Mouse (Mus musculus): ENCODE data around the gene Tmem39b. TPM values are rescaled to one million over a fixed set of nuclear protein-coding genes. Genes with fewer than 3 reads are reported as not detected.
"Not testable (repeated sequence)": the region's sequence is repeated elsewhere in the genome, so short reads cannot be mapped to it uniquely, and the experiment has no call there.

Tmem39b gene
- polyA plus RNA-seq (2021): 7.8 TPM

DNA sequence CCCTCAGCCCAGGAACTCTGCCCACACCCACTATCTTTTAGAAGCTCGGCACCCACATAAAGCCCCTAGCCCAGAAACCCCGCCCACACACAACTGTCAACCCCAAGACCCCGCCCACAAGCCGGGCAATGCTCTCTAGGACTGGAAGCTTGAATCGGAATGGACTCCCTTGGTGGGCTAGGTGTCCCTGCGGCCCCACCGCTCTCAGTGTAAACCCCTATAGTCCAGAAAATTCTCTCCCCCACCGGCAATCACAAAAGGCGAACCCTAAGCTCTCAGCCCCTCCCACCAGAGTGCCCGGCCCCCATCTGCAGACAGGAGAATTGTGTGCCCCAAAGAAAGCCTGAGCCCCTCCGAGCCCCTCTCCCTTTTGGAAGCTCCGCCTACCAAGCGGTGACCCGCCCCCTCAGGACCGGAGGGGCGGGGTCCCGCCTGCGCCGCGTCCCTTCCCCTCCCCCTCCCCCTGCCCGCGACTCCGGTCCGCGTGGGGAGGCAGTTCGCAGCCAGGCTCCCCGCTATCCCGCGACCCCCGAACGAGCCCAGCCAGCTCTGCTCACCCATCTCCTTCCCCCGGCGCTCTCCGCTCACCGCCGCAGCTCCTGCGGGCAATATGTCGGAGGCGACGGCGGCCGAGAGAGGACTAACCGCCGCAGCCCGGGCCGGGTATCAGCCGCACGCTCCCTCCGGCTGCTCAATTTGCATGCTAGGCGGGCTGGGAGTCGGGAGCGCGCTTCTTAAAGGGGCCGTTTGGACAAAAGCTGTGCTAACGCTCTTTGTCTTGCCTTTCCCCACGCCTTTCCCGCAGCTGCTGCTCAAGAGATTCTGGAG lies at the start of gene Tmem39b:
TSS of gene Tmem39b (minus strand) at position 681 of the 828 bp plus-strand sequence.
- in situ Hi-C loops (cut with MboI; ENCODE audit: low pct_unique_long_range_greater_than_20kb): no loop called here
- no peaks in the 10 kb centered on the region for H3K27me3 ChIP-seq
- ChIA-PET CTCF (interaction anchor here (0.9 kb wide), 1 partner anchor 17 kb away, joined by 4 read pairs; no protein-coding TSS in a partner anchor), POLR2A (interaction anchor here (1.1 to 1.3 kb wide), 2 partner anchors 17 to 23 kb away, joined by 4 to 5 read pairs; partner anchors contain the start of gene Kpna6)
- ATAC-seq (peak; percentile 78), DNase-seq (ENCODE audit: low read depth, low spot score) (no peak)
- no peak for TF ChIP-seq CTCF (IDR thresholded peaks at IDR 0.05)

DNA sequence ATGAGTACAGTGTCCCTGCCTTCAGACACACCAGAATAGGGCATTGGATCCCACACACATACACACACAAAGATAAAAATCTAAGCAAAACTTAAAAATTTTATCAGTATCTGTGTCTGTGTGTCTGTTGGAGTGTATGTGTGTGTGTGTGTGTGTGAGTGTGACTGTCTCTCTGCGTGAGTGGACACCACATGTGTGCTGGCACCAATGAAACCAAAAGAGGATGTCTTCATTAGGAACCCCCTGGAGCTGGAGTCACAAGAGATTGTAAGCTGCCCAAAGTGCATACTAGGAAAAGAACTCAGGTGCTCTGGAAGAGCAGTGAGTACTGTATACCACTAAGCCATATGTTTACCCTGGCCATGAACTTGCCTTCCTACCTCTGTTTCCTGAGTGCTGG lies 49.5 kb upstream of the Tmem39b start:
- ATAC-seq (no peak), DNase-seq (ENCODE audit: low read depth, low spot score) (no peak)
- H3K27me3 ChIP-seq: no peaks in the 10 kb centered on the region
- ChIA-PET POLR2A (no interaction called here), CTCF (no interaction called here)
- no peak for TF ChIP-seq CTCF (IDR thresholded peaks at IDR 0.05)
- in situ Hi-C loops (cut with MboI; ENCODE audit: low pct_unique_long_range_greater_than_20kb): no loop called here

DNA sequence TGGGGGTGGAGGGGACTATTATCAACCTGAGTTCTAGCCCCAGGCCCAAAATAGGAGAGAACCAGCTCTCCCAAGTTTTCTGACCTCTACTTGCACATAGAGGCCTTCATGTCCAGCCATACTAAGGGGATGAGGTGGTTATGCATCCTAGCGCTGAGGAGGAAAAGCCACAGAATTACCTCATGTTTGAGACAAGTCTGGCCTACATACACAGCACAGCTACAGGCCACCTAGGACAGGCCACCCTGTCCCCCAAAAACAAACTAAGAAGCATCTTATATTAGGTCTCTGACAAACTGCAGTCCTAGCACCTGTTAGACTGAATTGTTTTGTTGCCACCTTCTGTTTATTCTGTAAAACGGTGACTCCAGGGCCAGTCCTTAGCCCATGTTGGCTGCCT lies 46.9 kb upstream of the Tmem39b start:
- ATAC-seq: no peak
- DNase-seq (ENCODE audit: low read depth, low spot score): no peak
- in situ Hi-C loops (cut with MboI; ENCODE audit: low pct_unique_long_range_greater_than_20kb): no loop called here
- ChIA-PET POLR2A (no interaction called here), CTCF (no interaction called here)
- H3K27me3 ChIP-seq: no peaks in the 10 kb centered on the region
- TF ChIP-seq CTCF (IDR thresholded peaks at IDR 0.05): no peak

DNA sequence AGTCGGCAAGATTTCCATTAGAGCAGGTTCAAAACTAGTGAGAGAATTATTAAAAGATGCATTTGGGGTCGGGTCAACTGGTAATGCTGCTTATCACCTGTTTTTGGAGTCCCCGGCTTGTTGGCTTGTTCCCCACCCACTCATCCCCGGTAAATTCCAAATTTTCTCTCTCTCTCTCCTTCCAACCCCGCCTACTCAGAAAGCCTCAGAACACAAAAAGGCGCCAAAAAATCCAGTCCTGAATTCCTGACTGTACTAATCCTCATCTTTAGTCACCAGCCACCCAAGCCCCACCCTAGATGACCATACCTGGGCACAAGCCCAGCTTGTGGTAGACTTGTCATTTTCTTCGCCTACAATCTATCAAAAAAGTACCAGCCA lies 46.4 kb upstream of the Tmem39b start:
- TF ChIP-seq CTCF (IDR thresholded peaks at IDR 0.05): no peak
- ATAC-seq (no peak), DNase-seq (ENCODE audit: low read depth, low spot score) (no peak)
- CTCF ChIA-PET: no interaction called here
- no peaks in the 10 kb centered on the region for H3K27me3 ChIP-seq
- in situ Hi-C loops (cut with MboI; ENCODE audit: low pct_unique_long_range_greater_than_20kb): no loop called here
- POLR2A ChIA-PET: no interaction called here

DNA sequence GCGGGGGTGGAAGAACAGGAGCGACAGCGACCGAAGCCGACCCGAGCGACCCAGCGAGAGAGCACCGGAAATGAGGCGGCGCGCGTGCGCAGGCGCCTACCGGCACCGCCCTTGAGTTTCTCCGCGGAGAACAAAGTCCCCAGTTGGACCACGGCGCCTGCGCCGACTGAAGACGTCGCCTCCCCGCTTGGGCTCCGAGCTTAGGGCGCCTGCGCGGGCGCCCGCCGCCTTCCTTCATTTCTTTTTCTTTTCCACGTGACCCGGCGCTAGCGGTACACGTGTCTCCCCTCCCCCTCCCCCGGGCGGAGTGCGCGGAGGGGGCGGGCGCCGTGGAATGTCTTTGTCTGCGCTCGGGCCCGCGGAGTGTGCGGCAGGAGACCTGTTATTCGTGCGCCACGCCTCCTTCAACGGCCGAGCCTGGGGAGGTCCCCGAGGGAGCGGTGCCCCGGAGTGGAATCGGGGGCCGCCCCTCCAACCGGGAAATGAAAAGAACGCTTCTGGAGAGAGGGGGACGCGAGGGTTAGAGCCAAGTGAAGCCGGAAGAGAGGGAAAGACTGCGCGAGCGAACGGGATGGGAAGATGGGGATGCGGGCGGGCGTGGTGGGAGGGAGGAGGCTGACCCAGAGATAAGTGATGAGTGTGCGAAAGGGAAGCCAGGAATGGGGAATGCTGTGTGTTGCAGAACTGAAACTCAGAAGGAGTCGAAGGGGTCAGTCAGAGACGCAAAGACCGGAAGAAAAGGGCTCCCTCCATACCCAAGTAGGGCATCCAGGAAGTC lies 45.8 kb upstream of the Tmem39b start, which contains the start of gene Khdrbs1:
TSS of gene Khdrbs1 (minus strand) at position 72 of the 778 bp plus-strand sequence.
- no peaks in the 10 kb centered on the region for H3K27me3 ChIP-seq
- DNase-seq (ENCODE audit: low read depth, low spot score) (peak; percentile 86), ATAC-seq (peak; percentile 82)
- ChIA-PET POLR2A (interaction anchor here (0.6 to 1.2 kb wide), 3 partner anchors 10 to 36 kb away, joined by 3 read pairs; no protein-coding TSS in a partner anchor), CTCF (no interaction called here)
- in situ Hi-C loops (cut with MboI; ENCODE audit: low pct_unique_long_range_greater_than_20kb): no loop called here
- TF ChIP-seq CTCF (IDR thresholded peaks at IDR 0.05): no peak

DNA sequence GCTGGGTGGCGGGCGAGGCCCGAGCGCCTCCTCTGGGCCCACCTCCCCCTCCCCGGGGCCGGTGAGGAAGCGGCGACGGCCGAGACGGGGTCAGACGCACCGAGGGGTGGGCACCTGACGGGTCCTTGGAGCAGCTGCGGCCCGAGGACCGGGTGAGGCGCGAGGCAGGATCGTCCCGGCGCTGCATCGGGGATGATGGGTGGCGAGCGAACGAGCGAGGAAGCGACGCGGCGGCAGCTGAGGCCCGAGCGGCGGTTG lies 45.3 kb upstream of the Tmem39b start:
- no peak for TF ChIP-seq CTCF (IDR thresholded peaks at IDR 0.05)
- ChIA-PET CTCF (no interaction called here), POLR2A (interaction anchor here (0.6 to 1.2 kb wide), 3 partner anchors 9 to 35 kb away, joined by 3 read pairs; no protein-coding TSS in a partner anchor)
- in situ Hi-C loops (cut with MboI; ENCODE audit: low pct_unique_long_range_greater_than_20kb): no loop called here
- DNase-seq (ENCODE audit: low read depth, low spot score): no peak
- ATAC-seq: peak; percentile 6
- no peaks in the 10 kb centered on the region for H3K27me3 ChIP-seq

DNA sequence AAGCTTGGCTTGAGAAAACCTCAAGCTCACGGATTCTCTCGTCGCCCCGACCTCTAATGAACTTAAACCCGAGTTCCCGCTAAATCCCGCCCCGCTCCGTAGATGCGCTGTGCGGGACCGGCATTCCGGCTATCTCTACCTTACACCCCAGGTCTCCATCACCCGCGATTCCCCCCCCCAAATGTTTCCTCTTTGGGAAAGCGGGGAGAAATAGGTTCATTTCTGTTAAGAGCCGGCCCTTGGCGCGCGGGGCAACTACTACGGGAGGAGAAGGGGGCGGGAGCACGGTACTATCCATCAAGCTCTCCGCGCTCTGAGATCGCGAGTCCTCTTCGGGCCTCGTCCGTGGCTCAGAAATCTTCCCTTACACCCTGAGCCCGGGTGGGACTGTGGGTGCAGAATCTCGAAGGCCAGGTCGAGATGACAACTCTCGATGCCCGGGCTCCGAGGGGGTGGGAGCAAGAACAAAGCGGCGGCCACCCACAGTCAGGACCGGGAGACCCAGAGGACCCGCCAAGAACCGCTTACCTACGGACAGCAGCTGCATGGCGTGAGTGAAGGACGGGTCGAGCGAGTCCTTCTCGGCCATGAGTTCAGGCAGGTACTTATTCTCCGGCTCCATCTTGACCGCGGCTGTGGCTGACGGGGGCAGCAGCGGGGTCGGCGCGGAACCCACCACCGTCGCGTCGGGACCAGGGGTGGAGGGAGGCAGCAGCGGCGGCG lies 44.8 kb upstream of the Tmem39b start:
- no peaks in the 10 kb centered on the region for H3K27me3 ChIP-seq
- ATAC-seq (peak; percentile 41), DNase-seq (ENCODE audit: low read depth, low spot score) (no peak)
- no peak for TF ChIP-seq CTCF (IDR thresholded peaks at IDR 0.05)
- CTCF ChIA-PET: no interaction called here
- in situ Hi-C loops (cut with MboI; ENCODE audit: low pct_unique_long_range_greater_than_20kb): no loop called here
- POLR2A ChIA-PET: interaction anchor here (0.6 to 1.2 kb wide), 3 partner anchors 9 to 35 kb away, joined by 3 read pairs; no protein-coding TSS in a partner anchor

DNA sequence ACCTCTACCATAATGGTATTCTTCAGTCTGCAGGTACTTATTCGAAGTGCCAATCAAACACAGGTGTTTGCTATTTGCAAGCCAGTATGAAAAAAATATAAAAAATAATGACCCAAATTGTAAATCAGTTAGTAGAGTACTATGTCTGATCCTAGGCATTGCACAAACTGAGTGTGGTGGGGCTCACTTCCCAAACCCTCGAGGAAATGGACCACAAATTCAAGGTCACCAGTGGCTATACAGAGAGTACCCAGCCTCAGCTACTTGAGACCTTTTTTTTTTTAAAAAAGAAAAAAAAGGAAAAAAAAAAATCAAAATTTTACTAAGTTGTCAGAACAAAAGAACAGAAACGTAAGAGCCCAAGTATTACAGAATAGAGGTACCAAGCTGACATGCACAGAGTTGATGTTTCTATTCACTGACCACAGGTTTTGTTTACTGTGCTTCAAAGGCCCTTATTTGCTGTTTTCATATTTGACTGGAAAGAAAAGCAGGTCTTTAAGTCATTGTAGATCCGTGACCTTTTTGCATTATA lies 42.5 kb upstream of the Tmem39b start:
- in situ Hi-C loops (cut with MboI; ENCODE audit: low pct_unique_long_range_greater_than_20kb): no loop called here
- ATAC-seq (no peak), DNase-seq (ENCODE audit: low read depth, low spot score) (no peak)
- H3K27me3 ChIP-seq: no peaks in the 10 kb centered on the region
- POLR2A ChIA-PET: no interaction called here
- no peak for TF ChIP-seq CTCF (IDR thresholded peaks at IDR 0.05)
- CTCF ChIA-PET: no interaction called here

DNA sequence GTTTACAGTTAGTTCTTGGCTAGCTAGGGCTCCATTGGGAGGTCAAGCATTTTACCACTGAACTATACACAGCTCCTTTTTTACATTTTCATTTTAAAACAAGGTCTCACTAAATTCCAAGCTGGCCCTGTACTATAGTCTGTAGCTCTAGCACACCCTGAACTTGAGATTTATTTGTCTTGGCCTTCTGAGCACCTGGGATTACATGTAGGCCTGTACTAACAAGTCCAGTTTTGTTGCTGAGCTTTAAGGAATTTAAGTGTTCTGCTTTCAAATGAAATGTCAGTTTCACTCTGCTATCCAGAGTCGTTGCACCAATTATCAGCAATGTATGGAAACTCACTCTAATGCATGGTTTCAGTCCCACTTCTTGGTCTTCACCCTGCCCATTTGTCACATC lies 39.5 kb upstream of the Tmem39b start:
- ATAC-seq (no peak), DNase-seq (ENCODE audit: low read depth, low spot score) (no peak)
- ChIA-PET CTCF (interaction anchor here (1.4 kb wide), 1 partner anchor 9 kb away, joined by 3 read pairs; no protein-coding TSS in a partner anchor), POLR2A (no interaction called here)
- no peak for TF ChIP-seq CTCF (IDR thresholded peaks at IDR 0.05)
- H3K27me3 ChIP-seq: no peaks in the 10 kb centered on the region
- in situ Hi-C loops (cut with MboI; ENCODE audit: low pct_unique_long_range_greater_than_20kb): no loop called here

DNA sequence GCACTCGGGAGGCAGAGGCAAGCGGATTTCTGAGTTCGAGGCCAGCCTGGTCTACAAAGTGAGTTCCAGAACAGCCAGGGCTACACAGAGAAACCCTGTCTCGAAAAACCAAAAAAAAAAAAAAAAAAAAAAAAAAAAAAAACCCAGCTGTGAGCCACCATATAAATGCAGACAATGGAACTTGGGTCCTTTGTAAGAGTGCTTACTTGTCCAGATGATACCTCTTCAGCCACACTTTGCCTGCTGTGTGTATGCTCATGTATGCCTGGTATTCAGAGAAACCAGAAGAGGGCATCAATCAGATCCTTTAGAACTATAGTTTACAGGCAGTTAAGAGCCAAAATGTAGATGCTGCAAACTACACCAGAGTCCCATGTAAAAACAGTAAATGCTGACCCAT lies 38.8 kb upstream of the Tmem39b start:
- H3K27me3 ChIP-seq; DNase-seq (ENCODE audit: low read depth, low spot score); POLR2A ChIA-PET; ATAC-seq; in situ Hi-C loops (cut with MboI; ENCODE audit: low pct_unique_long_range_greater_than_20kb): not testable (repeated sequence)
- CTCF ChIA-PET: interaction anchor here (1.4 kb wide), 1 partner anchor 9 kb away, joined by 3 read pairs; no protein-coding TSS in a partner anchor

Measured in Patski (cell line).